Mouse (Mus musculus): Measurements from ENCODE around the gene Adm2. TPM values are rescaled to one million over a fixed set of nuclear protein-coding genes. Genes with fewer than 3 reads are reported as not detected.

Adm2 gene
- polyA plus RNA-seq, 1 experiment = 3.5 TPM

GRCm38 (mm10) chr15:89339696-89340095 lies 17.2 kb downstream of the Adm2 start:
- Histone ChIP-seq H3K27me3 (ENCODE audit: control insufficient read depth, insufficient read depth, low read length) (no peaks in the 10 kb centered on the region), H3K4me1 (ENCODE audit: control insufficient read depth, insufficient read depth, insufficient read length) (peaks cover 6% of the 10 kb centered on the region), H3K36me3 (ENCODE audit: control insufficient read depth, insufficient read depth, low read length) (no peaks in the 10 kb centered on the region), H3K27ac (ENCODE audit: insufficient read depth, low read length) (peak overlapping the region; percentile 56), H3K4me3 (ENCODE audit: extremely low read depth, insufficient read depth, insufficient read length) (no peak overlapping the region)
- no peak for TF ChIP-seq CTCF (IDR thresholded peaks at IDR 0.05; ENCODE audit: extremely low read depth, insufficient read depth, insufficient read length, insufficient replicate concordance)
- TF ChIP-seq POLR2A (IDR thresholded peaks at IDR 0.05; ENCODE audit: low read depth, low read length) = no peak
- peak in 1 of 2 experiments; percentile 52 for DNase-seq (ENCODE audit: low read depth in 1 of 2, low spot score in 2 of 2)
- WGBS = 26% methylated on average over 2 of the region's 2 CpGs

DNA sequence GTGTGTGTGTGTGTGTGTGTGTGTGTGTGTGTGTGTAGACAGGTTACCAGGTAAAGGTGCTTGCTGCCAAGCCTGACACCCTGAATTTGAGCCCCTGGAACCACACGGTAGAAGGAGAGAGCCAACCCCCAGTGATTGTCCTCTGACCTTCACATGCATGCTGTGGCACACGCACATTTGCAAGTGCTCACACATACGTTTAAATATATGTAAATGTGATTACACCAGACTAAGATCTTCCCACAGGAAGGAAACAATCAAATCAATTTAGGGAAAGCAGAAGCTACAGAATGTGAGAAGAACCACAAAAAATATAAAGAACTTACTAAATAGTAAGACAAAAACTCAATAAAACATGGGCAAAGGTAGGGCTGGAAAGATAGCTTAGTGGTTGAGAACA lies 17.6 kb downstream of the Adm2 start:
- no peak overlapping the region for H3K4me3 ChIP-seq (ENCODE audit: extremely low read depth, insufficient read depth, insufficient read length)
- H3K27ac ChIP-seq (ENCODE audit: insufficient read depth, low read length) = peak overlapping the region; percentile 56
- H3K36me3 ChIP-seq (ENCODE audit: control insufficient read depth, insufficient read depth, low read length) = no peaks in the 10 kb centered on the region
- peaks cover 6% of the 10 kb centered on the region for H3K4me1 ChIP-seq (ENCODE audit: control insufficient read depth, insufficient read depth, insufficient read length)
- 20% methylated on average over 3 of the region's 3 CpGs for WGBS
- no peak for DNase-seq (ENCODE audit: low read depth in 1 of 2, low spot score in 2 of 2)
- TF ChIP-seq CTCF (IDR thresholded peaks at IDR 0.05; ENCODE audit: extremely low read depth, insufficient read depth, insufficient read length, insufficient replicate concordance) = no peak
- TF ChIP-seq POLR2A (IDR thresholded peaks at IDR 0.05; ENCODE audit: low read depth, low read length) = no peak
- H3K27me3 ChIP-seq (ENCODE audit: control insufficient read depth, insufficient read depth, low read length) = no peaks in the 10 kb centered on the region

DNA sequence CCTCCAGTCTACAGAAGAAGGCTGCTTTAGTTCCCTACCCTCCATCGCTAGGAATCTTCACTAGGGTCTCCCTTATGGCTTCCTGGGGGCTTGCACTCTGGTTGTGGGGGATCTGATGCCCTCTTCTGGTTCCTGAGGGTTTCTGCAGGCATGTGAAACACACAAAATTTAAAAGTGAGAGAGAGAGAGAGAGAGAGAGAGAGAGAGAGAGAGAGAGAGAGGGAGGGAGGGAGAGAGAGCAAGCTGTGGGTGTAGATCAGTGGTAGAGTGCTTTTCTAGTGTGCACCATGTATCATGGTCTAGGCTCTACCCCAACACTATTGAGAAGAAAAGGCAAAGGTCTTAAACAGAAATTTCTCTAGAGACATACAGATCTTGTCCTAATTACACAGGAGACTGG lies 19.2 kb downstream of the Adm2 start:
- Histone ChIP-seq H3K27me3 (ENCODE audit: control insufficient read depth, insufficient read depth, low read length) (no peaks in the 10 kb centered on the region), H3K36me3 (ENCODE audit: control insufficient read depth, insufficient read depth, low read length) (no peaks in the 10 kb centered on the region), H3K27ac (ENCODE audit: insufficient read depth, low read length) (no peak overlapping the region), H3K4me1 (ENCODE audit: control insufficient read depth, insufficient read depth, insufficient read length) (peaks cover 6% of the 10 kb centered on the region), H3K4me3 (ENCODE audit: extremely low read depth, insufficient read depth, insufficient read length) (no peak overlapping the region)
- no peak for DNase-seq (ENCODE audit: low read depth in 1 of 2, low spot score in 2 of 2)
- no peak for TF ChIP-seq CTCF (IDR thresholded peaks at IDR 0.05; ENCODE audit: extremely low read depth, insufficient read depth, insufficient read length, insufficient replicate concordance)
- no peak for TF ChIP-seq POLR2A (IDR thresholded peaks at IDR 0.05; ENCODE audit: low read depth, low read length)
- 87% methylated on average over 1 of the region's 1 CpGs for WGBS

DNA sequence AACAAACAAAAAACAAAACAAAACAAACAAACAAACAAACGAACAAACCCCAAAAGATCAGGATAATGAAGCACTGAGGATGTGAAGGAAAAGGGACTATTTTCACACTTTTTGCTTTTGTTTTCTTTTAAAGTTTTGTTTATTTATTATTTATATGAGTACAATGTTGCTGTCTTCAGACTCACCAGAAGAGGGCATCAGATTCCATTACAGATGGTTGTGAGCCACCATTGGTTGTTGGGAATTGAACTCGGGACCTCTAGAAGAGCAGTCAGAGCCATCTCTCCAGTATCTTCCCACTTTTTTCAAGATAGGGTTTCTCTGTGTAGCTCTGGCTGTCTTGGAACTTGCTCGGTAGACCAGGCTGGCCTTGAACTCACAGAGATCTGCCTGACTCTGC lies 20.8 kb downstream of the Adm2 start:
- DNase-seq (ENCODE audit: low read depth in 1 of 2, low spot score in 2 of 2) = no peak
- Histone ChIP-seq H3K27me3 (ENCODE audit: control insufficient read depth, insufficient read depth, low read length) (no peaks in the 10 kb centered on the region), H3K36me3 (ENCODE audit: control insufficient read depth, insufficient read depth, low read length) (no peaks in the 10 kb centered on the region), H3K4me1 (ENCODE audit: control insufficient read depth, insufficient read depth, insufficient read length) (peaks cover 6% of the 10 kb centered on the region), H3K4me3 (ENCODE audit: extremely low read depth, insufficient read depth, insufficient read length) (no peak overlapping the region), H3K27ac (ENCODE audit: insufficient read depth, low read length) (no peak overlapping the region)
- TF ChIP-seq POLR2A (IDR thresholded peaks at IDR 0.05; ENCODE audit: low read depth, low read length) = no peak
- TF ChIP-seq CTCF (IDR thresholded peaks at IDR 0.05; ENCODE audit: extremely low read depth, insufficient read depth, insufficient read length, insufficient replicate concordance) = no peak
- WGBS = 77% methylated on average over 3 of the region's 3 CpGs

DNA sequence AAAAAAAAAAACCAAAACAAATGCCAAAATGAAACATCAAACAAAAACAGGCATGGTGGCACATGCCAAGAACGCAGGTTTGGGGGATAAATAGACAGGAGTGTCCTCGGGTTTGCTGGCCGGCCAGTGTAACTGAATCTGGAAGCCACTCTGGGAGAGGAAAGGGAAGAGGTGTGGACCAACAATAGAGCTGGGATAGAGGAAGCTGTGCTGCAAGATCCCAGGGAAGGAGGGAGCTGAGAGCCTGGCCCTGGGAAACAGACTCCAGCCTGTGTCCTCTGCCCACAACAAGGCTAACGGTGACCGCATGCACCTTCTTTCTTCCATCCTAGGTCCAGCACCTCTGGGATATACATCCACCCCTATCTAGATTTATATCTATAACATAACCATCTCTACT lies 27.9 kb downstream of the Adm2 start:
- TF ChIP-seq POLR2A (IDR thresholded peaks at IDR 0.05; ENCODE audit: low read depth, low read length) = no peak
- no peak for TF ChIP-seq CTCF (IDR thresholded peaks at IDR 0.05; ENCODE audit: extremely low read depth, insufficient read depth, insufficient read length, insufficient replicate concordance)
- H3K27me3 ChIP-seq (ENCODE audit: control insufficient read depth, insufficient read depth, low read length) = no peaks in the 10 kb centered on the region
- H3K36me3 ChIP-seq (ENCODE audit: control insufficient read depth, insufficient read depth, low read length) = peaks cover 21% of the 10 kb centered on the region
- H3K27ac ChIP-seq (ENCODE audit: insufficient read depth, low read length) = no peak overlapping the region
- no peak for DNase-seq (ENCODE audit: low read depth in 1 of 2, low spot score in 2 of 2)
- 97% methylated on average over 5 of the region's 5 CpGs for WGBS
- no peak overlapping the region for H3K4me3 ChIP-seq (ENCODE audit: extremely low read depth, insufficient read depth, insufficient read length)
- H3K4me1 ChIP-seq (ENCODE audit: control insufficient read depth, insufficient read depth, insufficient read length) = no peaks in the 10 kb centered on the region

GRCm38 (mm10) chr15:89351302-89351701 lies 28.8 kb downstream of the Adm2 start:
- no peak overlapping the region for H3K27ac ChIP-seq (ENCODE audit: insufficient read depth, low read length)
- WGBS = 94% methylated on average over 15 of the region's 15 CpGs
- DNase-seq (ENCODE audit: low read depth in 1 of 2, low spot score in 2 of 2) = no peak
- peaks cover 21% of the 10 kb centered on the region for H3K36me3 ChIP-seq (ENCODE audit: control insufficient read depth, insufficient read depth, low read length)
- TF ChIP-seq POLR2A (IDR thresholded peaks at IDR 0.05; ENCODE audit: low read depth, low read length) = no peak
- TF ChIP-seq CTCF (IDR thresholded peaks at IDR 0.05; ENCODE audit: extremely low read depth, insufficient read depth, insufficient read length, insufficient replicate concordance) = no peak
- no peak overlapping the region for H3K4me3 ChIP-seq (ENCODE audit: extremely low read depth, insufficient read depth, insufficient read length)
- H3K27me3 ChIP-seq (ENCODE audit: control insufficient read depth, insufficient read depth, low read length) = no peaks in the 10 kb centered on the region
- H3K4me1 ChIP-seq (ENCODE audit: control insufficient read depth, insufficient read depth, insufficient read length) = no peaks in the 10 kb centered on the region

DNA sequence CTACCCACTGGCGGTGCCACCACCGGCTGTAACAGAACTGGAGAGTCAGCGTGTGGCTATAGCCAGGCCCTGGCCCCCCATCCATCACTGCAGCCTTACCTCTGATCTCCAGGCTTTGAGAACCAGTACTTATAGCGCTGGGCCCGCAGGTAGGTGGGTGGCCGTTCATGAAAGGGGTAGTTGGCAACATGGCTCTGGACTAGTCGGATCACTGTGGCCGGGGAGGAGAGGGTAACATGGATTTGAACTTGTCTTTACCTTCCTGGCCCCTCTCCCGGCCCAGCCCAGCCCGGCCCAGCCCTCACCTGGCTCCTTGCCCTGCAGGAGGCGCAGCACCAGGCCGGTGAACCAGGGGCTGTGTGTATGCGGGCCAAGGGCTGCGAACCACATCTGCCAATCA lies 29.5 kb downstream of the Adm2 start:
- no peak for TF ChIP-seq POLR2A (IDR thresholded peaks at IDR 0.05; ENCODE audit: low read depth, low read length)
- TF ChIP-seq CTCF (IDR thresholded peaks at IDR 0.05; ENCODE audit: extremely low read depth, insufficient read depth, insufficient read length, insufficient replicate concordance) = no peak
- DNase-seq (ENCODE audit: low read depth in 1 of 2, low spot score in 2 of 2) = no peak
- H3K27me3 ChIP-seq (ENCODE audit: control insufficient read depth, insufficient read depth, low read length) = no peaks in the 10 kb centered on the region

More for the DNA sequence above, 29.5 kb downstream of the Adm2 start:
- peaks cover 21% of the 10 kb centered on the region for H3K36me3 ChIP-seq (ENCODE audit: control insufficient read depth, insufficient read depth, low read length)
- H3K4me3 ChIP-seq (ENCODE audit: extremely low read depth, insufficient read depth, insufficient read length) = no peak overlapping the region
- no peak overlapping the region for H3K27ac ChIP-seq (ENCODE audit: insufficient read depth, low read length)
- H3K4me1 ChIP-seq (ENCODE audit: control insufficient read depth, insufficient read depth, insufficient read length) = no peaks in the 10 kb centered on the region
- WGBS = 98% methylated on average over 14 of the region's 14 CpGs
